Mouse (Mus musculus) liver, embryonic 14.5 days (tissue): ENCODE results near the gene Dcxr.

ENCODE experiments used
- CTCF ChIP-seq: IDR thresholded peaks from 2 replicates; pipeline ENCODE4 v1.5.1; 2016; ENCODE audit warnings: antibody characterized with exemption, low read depth, control low read depth
- EP300 ChIP-seq: IDR thresholded peaks from 2 replicates; pipeline ENCODE4 v1.6.1; 2016; ENCODE audit warnings: antibody characterized with exemption, low read depth

DNA sequence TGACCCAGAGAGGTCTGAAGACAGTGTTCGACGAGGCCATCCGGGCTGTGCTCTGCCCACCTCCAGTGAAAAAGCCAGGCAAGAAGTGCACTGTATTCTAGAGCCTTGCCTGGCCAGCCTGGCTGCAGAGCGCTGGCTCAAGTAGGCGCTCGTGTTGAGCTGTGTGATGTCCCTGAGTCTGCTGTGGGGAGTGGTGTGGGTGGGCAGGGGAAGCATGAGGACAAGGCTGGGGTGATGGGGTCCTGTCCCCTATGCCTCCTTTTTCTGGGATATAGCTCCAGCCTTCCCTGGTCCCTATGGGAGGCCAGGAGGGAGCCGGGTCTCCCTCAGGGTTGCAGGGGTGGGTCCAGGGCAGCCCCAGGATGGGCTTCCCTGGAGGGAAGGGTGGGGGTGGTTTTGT is 3.6 kb downstream of the Dcxr start:
- no peak for TF ChIP-seq CTCF
- no peak for TF ChIP-seq EP300
